Mouse (Mus musculus): ENCODE results near the gene Lrp5. TPM values are rescaled to one million over a fixed set of nuclear protein-coding genes. Genes with fewer than 3 reads are reported as not detected.

The Lrp5 gene
- polyA plus RNA-seq, 1 experiment from 2014 or later = 6.8 TPM

GRCm38 (mm10) chr19:3692414-3693145, 6.2 kb upstream of the Lrp5 start:
- ATAC-seq (ENCODE audit: insufficient number of reproducible peaks, low FRiP score, low TSS enrichment, low read depth) = no peak
- H3K9ac ChIP-seq = no peak overlapping the region
- no peak overlapping the region for H3K4me3 ChIP-seq
- H3K27ac ChIP-seq = no peak overlapping the region
- no peaks in the 10 kb centered on the region for H3K36me3 ChIP-seq
- peaks cover 7% of the 10 kb centered on the region for H3K4me1 ChIP-seq
- no peaks in the 10 kb centered on the region for H3K9me3 ChIP-seq
- WGBS = 54% methylated on average over 6 of the region's 6 CpGs
- H3K27me3 ChIP-seq = no peaks in the 10 kb centered on the region
- no peak overlapping the region for H3K4me2 ChIP-seq

- H3K36me3 ChIP-seq = no peaks in the 10 kb centered on the region
- 90% methylated on average over 5 of the region's 5 CpGs for WGBS
- no peak overlapping the region for H3K4me2 ChIP-seq
- peaks cover 18% of the 10 kb centered on the region for H3K4me1 ChIP-seq
- H3K4me3 ChIP-seq = no peak overlapping the region
- H3K9me3 ChIP-seq = no peaks in the 10 kb centered on the region
- no peak overlapping the region for H3K27ac ChIP-seq
- H3K27me3 ChIP-seq = no peaks in the 10 kb centered on the region
- ATAC-seq (ENCODE audit: insufficient number of reproducible peaks, low FRiP score, low TSS enrichment, low read depth) = no peak
- H3K9ac ChIP-seq = no peak overlapping the region
These were observed 5.0 kb upstream of the Lrp5 start for GRCm38 (mm10) chr19:3691337-3691736.

- Histone ChIP-seq H3K4me3 (no peak overlapping the region), H3K9me3 (no peaks in the 10 kb centered on the region), H3K27me3 (no peaks in the 10 kb centered on the region), H3K4me1 (peaks cover 47% of the 10 kb centered on the region), H3K36me3 (no peaks in the 10 kb centered on the region), H3K4me2 (no peak overlapping the region), H3K27ac (peak overlapping the region; percentile 47; the same call in 1 of the 2 replicates), H3K9ac (no peak overlapping the region)
- no peak for ATAC-seq (ENCODE audit: insufficient number of reproducible peaks, low FRiP score, low TSS enrichment, low read depth)
- WGBS = 36% methylated on average over 5 of the region's 5 CpGs
These were observed 1.4 kb upstream of the Lrp5 start for GRCm38 (mm10) chr19:3687676-3688171.

GRCm38 (mm10) chr19:3685611-3686214, 651 bp downstream of the Lrp5 start:
- no peak for ATAC-seq (ENCODE audit: insufficient number of reproducible peaks, low FRiP score, low TSS enrichment, low read depth)

GRCm38 (mm10) chr19:3684957-3685580, 1.3 kb downstream of the Lrp5 start:
- H3K4me1 ChIP-seq = peaks cover 73% of the 10 kb centered on the region
- WGBS = 4% methylated on average over 11 of the region's 11 CpGs
- no peak for ATAC-seq (ENCODE audit: insufficient number of reproducible peaks, low FRiP score, low TSS enrichment, low read depth)

More at GRCm38 (mm10) chr19:3685611-3686214, 651 bp downstream of the Lrp5 start:
- Histone ChIP-seq H3K4me3 (peak overlapping the region; percentile 96), H3K27ac (peak overlapping the region; percentile 92), H3K9me3 (no peaks in the 10 kb centered on the region), H3K27me3 (no peaks in the 10 kb centered on the region), H3K9ac (peak overlapping the region; percentile 98), H3K4me2 (peak overlapping the region; percentile 94), H3K4me1 (peaks cover 67% of the 10 kb centered on the region), H3K36me3 (no peaks in the 10 kb centered on the region)
- WGBS = under 1% methylated on average over 45 of the region's 45 CpGs

GRCm38 (mm10) chr19:3684414-3684813, 1.9 kb downstream of the Lrp5 start:
- Histone ChIP-seq H3K4me2 (peak overlapping the region; percentile 94), H3K4me1 (peaks cover 78% of the 10 kb centered on the region), H3K9ac (peak overlapping the region; percentile 23; the same call in 1 of the 2 replicates), H3K36me3 (no peaks in the 10 kb centered on the region), H3K4me3 (peak overlapping the region; percentile 96), H3K27ac (peak overlapping the region; percentile 92), H3K27me3 (no peaks in the 10 kb centered on the region), H3K9me3 (no peaks in the 10 kb centered on the region)
- WGBS = 9% methylated on average over 1 of the region's 1 CpGs
- ATAC-seq (ENCODE audit: insufficient number of reproducible peaks, low FRiP score, low TSS enrichment, low read depth) = no peak

More at GRCm38 (mm10) chr19:3684957-3685580, 1.3 kb downstream of the Lrp5 start:
- Histone ChIP-seq H3K9ac (peak overlapping the region; percentile 98), H3K4me2 (peak overlapping the region; percentile 94), H3K9me3 (no peaks in the 10 kb centered on the region), H3K36me3 (no peaks in the 10 kb centered on the region), H3K4me3 (peak overlapping the region; percentile 96), H3K27ac (peak overlapping the region; percentile 92), H3K27me3 (no peaks in the 10 kb centered on the region)

GRCm38 (mm10) chr19:3681310-3681934, 4.9 kb downstream of the Lrp5 start:
- 9% methylated on average over 13 of the region's 13 CpGs for WGBS
- no peaks in the 10 kb centered on the region for H3K9me3 ChIP-seq
- H3K27me3 ChIP-seq = no peaks in the 10 kb centered on the region
- H3K27ac ChIP-seq = peak overlapping the region; percentile 83
- peak; percentile 87 for ATAC-seq (ENCODE audit: insufficient number of reproducible peaks, low FRiP score, low TSS enrichment, low read depth)
- H3K4me3 ChIP-seq = no peak overlapping the region
- H3K4me1 ChIP-seq = peaks cover 66% of the 10 kb centered on the region
- peak overlapping the region; percentile 22 for H3K4me2 ChIP-seq
- no peaks in the 10 kb centered on the region for H3K36me3 ChIP-seq
- no peak overlapping the region for H3K9ac ChIP-seq

- no peak for ATAC-seq (ENCODE audit: insufficient number of reproducible peaks, low FRiP score, low TSS enrichment, low read depth)
- 77% methylated on average over 7 of the region's 7 CpGs for WGBS
- Histone ChIP-seq H3K36me3 (no peaks in the 10 kb centered on the region), H3K27ac (peak overlapping the region; percentile 83), H3K4me1 (peaks cover 66% of the 10 kb centered on the region), H3K9me3 (no peaks in the 10 kb centered on the region), H3K4me2 (peak overlapping the region; percentile 22), H3K9ac (no peak overlapping the region; the same call in 1 of the 2 replicates), H3K27me3 (no peaks in the 10 kb centered on the region), H3K4me3 (no peak overlapping the region)
These were observed 5.6 kb downstream of the Lrp5 start for GRCm38 (mm10) chr19:3680732-3681131.

GRCm38 (mm10) chr19:3674122-3674855, 12.1 kb downstream of the Lrp5 start:
- no peak overlapping the region for H3K9ac ChIP-seq
- peaks cover 26% of the 10 kb centered on the region for H3K36me3 ChIP-seq
- no peaks in the 10 kb centered on the region for H3K27me3 ChIP-seq
- ATAC-seq (ENCODE audit: insufficient number of reproducible peaks, low FRiP score, low TSS enrichment, low read depth) = no peak
- H3K27ac ChIP-seq = no peak overlapping the region
- H3K4me1 ChIP-seq = peaks cover 18% of the 10 kb centered on the region
- 74% methylated on average over 8 of the region's 8 CpGs for WGBS
- H3K4me2 ChIP-seq = no peak overlapping the region
- H3K9me3 ChIP-seq = no peaks in the 10 kb centered on the region
- no peak overlapping the region for H3K4me3 ChIP-seq

GRCm38 (mm10) chr19:3673149-3673548, 13.2 kb downstream of the Lrp5 start:
- Histone ChIP-seq H3K9me3 (no peaks in the 10 kb centered on the region), H3K4me2 (no peak overlapping the region), H3K36me3 (peaks cover 26% of the 10 kb centered on the region), H3K27ac (no peak overlapping the region), H3K4me1 (peaks cover 24% of the 10 kb centered on the region), H3K27me3 (no peaks in the 10 kb centered on the region), H3K9ac (no peak overlapping the region), H3K4me3 (no peak overlapping the region)
- ATAC-seq (ENCODE audit: insufficient number of reproducible peaks, low FRiP score, low TSS enrichment, low read depth) = no peak
- 97% methylated on average over 2 of the region's 2 CpGs for WGBS

GRCm38 (mm10) chr19:3669100-3669499, 17.3 kb downstream of the Lrp5 start:
- H3K27ac ChIP-seq = peak overlapping the region; percentile 86
- peaks cover 62% of the 10 kb centered on the region for H3K4me1 ChIP-seq
- H3K4me2 ChIP-seq = peak overlapping the region; percentile 17; the same call in 1 of the 2 replicates
- H3K36me3 ChIP-seq = peaks cover 25% of the 10 kb centered on the region
- 40% methylated on average over 13 of the region's 13 CpGs for WGBS
- no peak overlapping the region for H3K4me3 ChIP-seq
- H3K9me3 ChIP-seq = no peaks in the 10 kb centered on the region
- 0 out of 2 replicates have a peak, but pooled peaks have one; percentile 66 for ATAC-seq (ENCODE audit: insufficient number of reproducible peaks, low FRiP score, low TSS enrichment, low read depth)
- H3K9ac ChIP-seq = no peak overlapping the region
- H3K27me3 ChIP-seq = no peaks in the 10 kb centered on the region

Data from limb, embryonic 15.5 days (tissue).